Mouse (Mus musculus): ENCODE results near the gene Alyref. TPM values are rescaled to one million over a fixed set of nuclear protein-coding genes. Genes with fewer than 3 reads are reported as not detected.
A peak's percentile ranks its signal among the peaks of the same experiment; 100 is the strongest.

The Alyref gene
- 686 and 764 TPM in 2 replicates for polyA plus RNA-seq (2014; fragmentation: Nextera tagmentation; extraction: Ambion mirVana)

- no peaks in the 10 kb centered on the region for H3K27me3 ChIP-seq (ENCODE audit: control insufficient read depth, insufficient read depth, low read length)
- H3K36me3 ChIP-seq (ENCODE audit: control insufficient read depth, insufficient read depth, low read length), result peaks cover 12% of the 10 kb centered on the region
- H3K4me3 ChIP-seq (ENCODE audit: low read depth, low read length), result peak within 1 kb of the TSS; percentile 100
- H3K27ac ChIP-seq (ENCODE audit: low read depth, low read length), result peak within 1 kb of the TSS; percentile 88
- H3K9me3 ChIP-seq (ENCODE audit: control insufficient read depth, low read length), result no peaks in the 10 kb centered on the region
- peak within 1 kb of the TSS; percentile 92 for H3K4me2 ChIP-seq (replicated peaks; ENCODE audit: low read depth, low read length)
- ATAC-seq (ENCODE audit: low FRiP score), result peak; percentile 98
- under 1% methylated on average over 77 of the region's 88 CpGs for WGBS
- H3K9ac ChIP-seq (ENCODE audit: low read depth, low read length), result peak within 1 kb of the TSS; percentile 99
- H3K4me1 ChIP-seq (replicated peaks; ENCODE audit: control insufficient read depth, insufficient read depth, low read length), result peaks cover 7% of the 10 kb centered on the region; the same call in 1 of the 2 replicates
- peak; percentile 98 for DNase-seq (ENCODE audit: low spot score)
Observed at GRCm38 (mm10) chr11:120598283-120598989, at the start of gene Alyref, which contains the start of gene Anapc11. Gene Alyref (minus strand): TSS chr11:120598365. Gene Anapc11 (plus strand): TSS chr11:120598421.

GRCm38 (mm10) chr11:120647047-120647830 is 49.1 kb upstream of the Alyref start:
- H3K4me2 ChIP-seq (replicated peaks; ENCODE audit: low read depth, low read length), result no peak overlapping the region

GRCm38 (mm10) chr11:120643601-120643987 is 45.4 kb upstream of the Alyref start, which contains the start of gene Pycr1:
Gene Pycr1 (minus strand): TSS chr11:120643769.
- H3K9me3 ChIP-seq (ENCODE audit: control insufficient read depth, low read length), result no peaks in the 10 kb centered on the region
- WGBS, result 0% methylated on average over 15 of the region's 15 CpGs
- H3K27ac ChIP-seq (ENCODE audit: low read depth, low read length), result no peak within 1 kb of the TSS
- no peaks in the 10 kb centered on the region for H3K27me3 ChIP-seq (ENCODE audit: control insufficient read depth, insufficient read depth, low read length)
- peak within 1 kb of the TSS; percentile 47 for H3K4me3 ChIP-seq (ENCODE audit: low read depth, low read length)
- DNase-seq (ENCODE audit: low spot score) (peak; percentile 90), ATAC-seq (ENCODE audit: low FRiP score) (peak; percentile 99)
- peak within 1 kb of the TSS; percentile 89 for H3K4me2 ChIP-seq (replicated peaks; ENCODE audit: low read depth, low read length)
- peaks cover 3% of the 10 kb centered on the region for H3K4me1 ChIP-seq (replicated peaks; ENCODE audit: control insufficient read depth, insufficient read depth, low read length)
- H3K9ac ChIP-seq (ENCODE audit: low read depth, low read length), result peak within 1 kb of the TSS; percentile 71
- H3K36me3 ChIP-seq (ENCODE audit: control insufficient read depth, insufficient read depth, low read length), result no peaks in the 10 kb centered on the region

More at GRCm38 (mm10) chr11:120647047-120647830, 49.1 kb upstream of the Alyref start:
- no peaks in the 10 kb centered on the region for H3K9me3 ChIP-seq (ENCODE audit: control insufficient read depth, low read length)
- DNase-seq (ENCODE audit: low spot score), result no peak
- H3K4me3 ChIP-seq (ENCODE audit: low read depth, low read length), result no peak overlapping the region
- H3K27ac ChIP-seq (ENCODE audit: low read depth, low read length), result no peak overlapping the region
- ATAC-seq (ENCODE audit: low FRiP score), result no peak
- H3K4me1 ChIP-seq (replicated peaks; ENCODE audit: control insufficient read depth, insufficient read depth, low read length), result peaks cover 3% of the 10 kb centered on the region
- no peak overlapping the region for H3K9ac ChIP-seq (ENCODE audit: low read depth, low read length)
- no peaks in the 10 kb centered on the region for H3K36me3 ChIP-seq (ENCODE audit: control insufficient read depth, insufficient read depth, low read length)
- no peaks in the 10 kb centered on the region for H3K27me3 ChIP-seq (ENCODE audit: control insufficient read depth, insufficient read depth, low read length)
- 77% methylated on average over 35 of the region's 35 CpGs for WGBS

GRCm38 (mm10) chr11:120642939-120643600 is 44.9 kb upstream of the Alyref start:
- peak overlapping the region; percentile 71 for H3K9ac ChIP-seq (ENCODE audit: low read depth, low read length)
- H3K4me1 ChIP-seq (replicated peaks; ENCODE audit: control insufficient read depth, insufficient read depth, low read length), result peaks cover 3% of the 10 kb centered on the region
- H3K4me2 ChIP-seq (replicated peaks; ENCODE audit: low read depth, low read length), result peak overlapping the region; percentile 89
- peak overlapping the region; percentile 47 for H3K4me3 ChIP-seq (ENCODE audit: low read depth, low read length)
- DNase-seq (ENCODE audit: low spot score) (no peak), ATAC-seq (ENCODE audit: low FRiP score) (peak; percentile 74)
- no peak overlapping the region for H3K27ac ChIP-seq (ENCODE audit: low read depth, low read length)
- H3K27me3 ChIP-seq (ENCODE audit: control insufficient read depth, insufficient read depth, low read length), result no peaks in the 10 kb centered on the region
- no peaks in the 10 kb centered on the region for H3K36me3 ChIP-seq (ENCODE audit: control insufficient read depth, insufficient read depth, low read length)
- H3K9me3 ChIP-seq (ENCODE audit: control insufficient read depth, low read length), result no peaks in the 10 kb centered on the region
- WGBS, result 3% methylated on average over 18 of the region's 18 CpGs

GRCm38 (mm10) chr11:120641869-120642268 is 43.7 kb upstream of the Alyref start:
- 87% methylated on average over 8 of the region's 8 CpGs for WGBS
- Histone ChIP-seq H3K4me2 (replicated peaks; ENCODE audit: low read depth, low read length) (no peak overlapping the region), H3K27ac (ENCODE audit: low read depth, low read length) (no peak overlapping the region), H3K9ac (ENCODE audit: low read depth, low read length) (no peak overlapping the region), H3K36me3 (ENCODE audit: control insufficient read depth, insufficient read depth, low read length) (no peaks in the 10 kb centered on the region), H3K9me3 (ENCODE audit: control insufficient read depth, low read length) (no peaks in the 10 kb centered on the region), H3K4me1 (replicated peaks; ENCODE audit: control insufficient read depth, insufficient read depth, low read length) (no peaks in the 10 kb centered on the region), H3K27me3 (ENCODE audit: control insufficient read depth, insufficient read depth, low read length) (no peaks in the 10 kb centered on the region), H3K4me3 (ENCODE audit: low read depth, low read length) (no peak overlapping the region)
- no peak for ATAC-seq (ENCODE audit: low FRiP score)
- no peak for DNase-seq (ENCODE audit: low spot score)

GRCm38 (mm10) chr11:120641255-120641654 is 43.1 kb upstream of the Alyref start:
- no peak for DNase-seq (ENCODE audit: low spot score)
- no peaks in the 10 kb centered on the region for H3K36me3 ChIP-seq (ENCODE audit: control insufficient read depth, insufficient read depth, low read length)
- no peaks in the 10 kb centered on the region for H3K9me3 ChIP-seq (ENCODE audit: control insufficient read depth, low read length)
- no peak overlapping the region for H3K4me3 ChIP-seq (ENCODE audit: low read depth, low read length)
- no peaks in the 10 kb centered on the region for H3K4me1 ChIP-seq (replicated peaks; ENCODE audit: control insufficient read depth, insufficient read depth, low read length)
- 68% methylated on average over 9 of the region's 9 CpGs for WGBS
- no peak overlapping the region for H3K27ac ChIP-seq (ENCODE audit: low read depth, low read length)
- H3K4me2 ChIP-seq (replicated peaks; ENCODE audit: low read depth, low read length), result no peak overlapping the region
- no peak overlapping the region for H3K9ac ChIP-seq (ENCODE audit: low read depth, low read length)
- no peaks in the 10 kb centered on the region for H3K27me3 ChIP-seq (ENCODE audit: control insufficient read depth, insufficient read depth, low read length)
- no peak for ATAC-seq (ENCODE audit: low FRiP score)

- H3K4me3 ChIP-seq (ENCODE audit: low read depth, low read length), result no peak overlapping the region
- 86% methylated on average over 5 of the region's 5 CpGs for WGBS
- ATAC-seq (ENCODE audit: low FRiP score), result no peak
Observed at GRCm38 (mm10) chr11:120634810-120635209, 36.6 kb upstream of the Alyref start.

GRCm38 (mm10) chr11:120633520-120634343 is 35.6 kb upstream of the Alyref start, which contains the start of gene Mafg:
Gene Mafg (minus strand): TSS chr11:120633600.
- peaks cover 10% of the 10 kb centered on the region; the same call in 1 of the 2 replicates for H3K4me1 ChIP-seq (replicated peaks; ENCODE audit: control insufficient read depth, insufficient read depth, low read length)

More at GRCm38 (mm10) chr11:120634810-120635209, 36.6 kb upstream of the Alyref start:
- Histone ChIP-seq H3K9me3 (ENCODE audit: control insufficient read depth, low read length) (no peaks in the 10 kb centered on the region), H3K4me1 (replicated peaks; ENCODE audit: control insufficient read depth, insufficient read depth, low read length) (peaks cover 10% of the 10 kb centered on the region; the same call in 1 of the 2 replicates), H3K9ac (ENCODE audit: low read depth, low read length) (no peak overlapping the region), H3K27me3 (ENCODE audit: control insufficient read depth, insufficient read depth, low read length) (no peaks in the 10 kb centered on the region), H3K4me2 (replicated peaks; ENCODE audit: low read depth, low read length) (no peak overlapping the region), H3K27ac (ENCODE audit: low read depth, low read length) (no peak overlapping the region), H3K36me3 (ENCODE audit: control insufficient read depth, insufficient read depth, low read length) (no peaks in the 10 kb centered on the region)
- no peak for DNase-seq (ENCODE audit: low spot score)

More at GRCm38 (mm10) chr11:120633520-120634343, 35.6 kb upstream of the Alyref start, which contains the start of gene Mafg:
- no peaks in the 10 kb centered on the region for H3K9me3 ChIP-seq (ENCODE audit: control insufficient read depth, low read length)
- DNase-seq (ENCODE audit: low spot score) (peak; percentile 98), ATAC-seq (ENCODE audit: low FRiP score) (peak; percentile 89)
- peaks cover 3% of the 10 kb centered on the region for H3K36me3 ChIP-seq (ENCODE audit: control insufficient read depth, insufficient read depth, low read length)
- H3K27ac ChIP-seq (ENCODE audit: low read depth, low read length), result peak within 1 kb of the TSS; percentile 82
- peak within 1 kb of the TSS; percentile 81 for H3K4me2 ChIP-seq (replicated peaks; ENCODE audit: low read depth, low read length)
- peak within 1 kb of the TSS; percentile 94 for H3K4me3 ChIP-seq (ENCODE audit: low read depth, low read length)
- H3K27me3 ChIP-seq (ENCODE audit: control insufficient read depth, insufficient read depth, low read length), result no peaks in the 10 kb centered on the region
- WGBS, result 10% methylated on average over 58 of the region's 58 CpGs
- peak within 1 kb of the TSS; percentile 83 for H3K9ac ChIP-seq (ENCODE audit: low read depth, low read length)

Data from hindbrain, embryonic 11.5 days (tissue).